Mouse (Mus musculus) liver, embryonic 16.5 days (tissue): ENCODE data around the gene Gm20661. TPM values are rescaled to one million over a fixed set of nuclear protein-coding genes. Genes with fewer than 3 reads are reported as not detected.

Source experiments
- ATAC-seq: fragments of 200-750 bp; cut with Nextera tagmentation; 2 replicates; pipeline ENCODE4 v1.8.0; 2017; ENCODE audit warnings: low read depth, mild to moderate bottlenecking, moderate number of reproducible peaks, moderate library complexity
- H3K27ac ChIP-seq: fragments of 300-500 bp; sonication (generic); 2 replicates; pipeline ENCODE4 v1.5.1; 2014; ENCODE audit warnings: mild to moderate bottlenecking, low read length
- H3K27me3 ChIP-seq: fragments of 300-500 bp; sonication (generic); 2 replicates; pipeline ENCODE4 v1.6.1; 2014; ENCODE audit warnings: low read depth, low read length, mixed read lengths; ENCODE audit not compliant: control insufficient read depth, insufficient read depth
- H3K36me3 ChIP-seq: fragments of 300-500 bp; sonication (generic); 2 replicates; pipeline ENCODE4 v1.6.1; 2014; ENCODE audit warnings: mild to moderate bottlenecking; ENCODE audit not compliant: control insufficient read depth, insufficient read depth
- H3K4me1 ChIP-seq: fragments of 300-500 bp; sonication (generic); 2 replicates; pipeline ENCODE4 v1.6.1; 2014; ENCODE audit warnings: low read depth, low read length, mixed read lengths; ENCODE audit not compliant: control insufficient read depth
- H3K4me2 ChIP-seq: fragments of 300-500 bp; sonication (generic); 2 replicates; pipeline ENCODE4 v1.6.1; 2014; ENCODE audit warnings: low read depth, low read length, mixed read lengths
- H3K4me3 ChIP-seq: fragments of 300-500 bp; sonication (generic); 2 replicates; pipeline ENCODE4 v1.5.1; 2014; ENCODE audit warnings: low read depth, mild to moderate bottlenecking, low read length
- H3K9ac ChIP-seq: fragments of 300-500 bp; sonication (generic); 2 replicates; pipeline ENCODE4 v1.6.1; 2014; ENCODE audit warnings: low read depth, low read length
- H3K9me3 ChIP-seq: fragments of 300-500 bp; sonication (generic); replicated peaks from 2 replicates; pipeline ENCODE4 v1.6.1; 2016; ENCODE audit warnings: low read length; ENCODE audit not compliant: control insufficient read depth
- WGBS: fragments of 180-500 bp; shearing (Covaris S2); extraction: QIAGEN DNeasy Blood & Tissue Kit; methylation state at CpG from one replicate; pipeline ENCODE4 v1.1.7; 2014; ENCODE audit not compliant: insufficient replicate concordance; 5-methylcytosine and 5-hydroxymethylcytosine counted together
- polyA plus RNA-seq: library from polyadenylated mRNA; unstranded; fragments of >200 nt; fragmentation: Nextera tagmentation; extraction: Ambion mirVana; gene quantifications from 2 replicates; pipeline ENCODE4 v1.2.1, GENCODE M21; 2015

Gene Gm20661
- polyA plus RNA-seq, 1 experiment from 2014 or later: 0.41 TPM

GRCm38 (mm10) chr9:107949922-107950235 is 33.0 kb upstream of the Gm20661 start, which contains the start of gene Traip:
Traip (plus strand) TSS chr9:107950136.
- Histone ChIP-seq H3K36me3 (no peaks in the 10 kb centered on the region), H3K4me1 (peaks cover 24% of the 10 kb centered on the region), H3K9me3 (no peaks in the 10 kb centered on the region), H3K4me3 (peak within 1 kb of the TSS; percentile 78), H3K27ac (peak within 1 kb of the TSS; percentile 59), H3K27me3 (no peaks in the 10 kb centered on the region), H3K9ac (peak within 1 kb of the TSS; percentile 70), H3K4me2 (peak within 1 kb of the TSS; percentile 69)
- no peak for ATAC-seq
- WGBS: 79% methylated on average over 10 of the region's 10 CpGs

GRCm38 (mm10) chr9:107950460-107951355 is 32.1 kb upstream of the Gm20661 start:
- H3K27me3 ChIP-seq: no peaks in the 10 kb centered on the region

GRCm38 (mm10) chr9:107955613-107956289 is 27.1 kb upstream of the Gm20661 start:
- Histone ChIP-seq H3K36me3 (peaks cover 29% of the 10 kb centered on the region), H3K4me1 (peaks cover 16% of the 10 kb centered on the region), H3K9me3 (no peaks in the 10 kb centered on the region), H3K4me3 (no peak overlapping the region), H3K27ac (no peak overlapping the region), H3K4me2 (no peak overlapping the region), H3K9ac (no peak overlapping the region), H3K27me3 (no peaks in the 10 kb centered on the region)
- 82% methylated on average over 6 of the region's 6 CpGs for WGBS
- no peak for ATAC-seq

More at GRCm38 (mm10) chr9:107950460-107951355, 32.1 kb upstream of the Gm20661 start:
- peak overlapping the region; percentile 78 for H3K4me3 ChIP-seq
- peak; percentile 94 for ATAC-seq
- peak overlapping the region; percentile 59 for H3K27ac ChIP-seq
- peaks cover 24% of the 10 kb centered on the region for H3K4me1 ChIP-seq
- no peaks in the 10 kb centered on the region for H3K9me3 ChIP-seq
- 13% methylated on average over 45 of the region's 45 CpGs for WGBS
- peak overlapping the region; percentile 70 for H3K9ac ChIP-seq
- H3K4me2 ChIP-seq: peak overlapping the region; percentile 69
- no peaks in the 10 kb centered on the region for H3K36me3 ChIP-seq

- WGBS: 66% methylated on average over 6 of the region's 6 CpGs
- ATAC-seq: no peak
- H3K27me3 ChIP-seq: no peaks in the 10 kb centered on the region
- H3K36me3 ChIP-seq: peaks cover 37% of the 10 kb centered on the region
- H3K4me1 ChIP-seq: peaks cover 8% of the 10 kb centered on the region
- no peak overlapping the region for H3K27ac ChIP-seq
- no peaks in the 10 kb centered on the region for H3K9me3 ChIP-seq
- no peak overlapping the region for H3K4me3 ChIP-seq
- H3K9ac ChIP-seq: no peak overlapping the region
- H3K4me2 ChIP-seq: no peak overlapping the region
These were observed 25.7 kb upstream of the Gm20661 start for GRCm38 (mm10) chr9:107957141-107957540.

- Histone ChIP-seq H3K27ac (no peak overlapping the region), H3K4me2 (no peak overlapping the region), H3K9ac (no peak overlapping the region), H3K36me3 (peaks cover 43% of the 10 kb centered on the region), H3K9me3 (no peaks in the 10 kb centered on the region), H3K27me3 (no peaks in the 10 kb centered on the region), H3K4me1 (peaks cover 5% of the 10 kb centered on the region), H3K4me3 (no peak overlapping the region)
- ATAC-seq: no peak
- WGBS: 79% methylated on average over 6 of the region's 6 CpGs
These were observed 23.0 kb upstream of the Gm20661 start for GRCm38 (mm10) chr9:107959896-107960295.

- no peak for ATAC-seq
- 59% methylated on average over 4 of the region's 4 CpGs for WGBS
- no peaks in the 10 kb centered on the region for H3K9me3 ChIP-seq
- peaks cover 5% of the 10 kb centered on the region for H3K4me1 ChIP-seq
- no peaks in the 10 kb centered on the region for H3K27me3 ChIP-seq
- no peak overlapping the region for H3K4me2 ChIP-seq
- H3K27ac ChIP-seq: no peak overlapping the region
- H3K9ac ChIP-seq: no peak overlapping the region
- H3K4me3 ChIP-seq: no peak overlapping the region
- peaks cover 43% of the 10 kb centered on the region for H3K36me3 ChIP-seq
These were observed 21.9 kb upstream of the Gm20661 start for GRCm38 (mm10) chr9:107960928-107961327.

- Histone ChIP-seq H3K4me2 (no peak overlapping the region), H3K9me3 (no peaks in the 10 kb centered on the region), H3K36me3 (peaks cover 43% of the 10 kb centered on the region), H3K27me3 (no peaks in the 10 kb centered on the region), H3K4me3 (no peak overlapping the region), H3K27ac (no peak overlapping the region), H3K4me1 (peaks cover 5% of the 10 kb centered on the region), H3K9ac (no peak overlapping the region)
- ATAC-seq: no peak
- 84% methylated on average over 10 of the region's 10 CpGs for WGBS
These were observed 21.5 kb upstream of the Gm20661 start for GRCm38 (mm10) chr9:107961351-107961762.

- H3K4me1 ChIP-seq: peaks cover 5% of the 10 kb centered on the region
- H3K36me3 ChIP-seq: peaks cover 40% of the 10 kb centered on the region
- no peak overlapping the region for H3K9ac ChIP-seq
- H3K9me3 ChIP-seq: no peaks in the 10 kb centered on the region
- H3K27me3 ChIP-seq: no peaks in the 10 kb centered on the region
- H3K4me3 ChIP-seq: no peak overlapping the region
- no peak overlapping the region for H3K27ac ChIP-seq
- H3K4me2 ChIP-seq: no peak overlapping the region
- 58% methylated on average over 5 of the region's 5 CpGs for WGBS
- no peak for ATAC-seq
These were observed 21.0 kb upstream of the Gm20661 start for GRCm38 (mm10) chr9:107961881-107962280.

- Histone ChIP-seq H3K36me3 (peaks cover 32% of the 10 kb centered on the region), H3K9me3 (no peaks in the 10 kb centered on the region), H3K4me2 (no peak overlapping the region), H3K27me3 (no peaks in the 10 kb centered on the region), H3K27ac (no peak overlapping the region), H3K4me3 (no peak overlapping the region), H3K4me1 (peaks cover 5% of the 10 kb centered on the region), H3K9ac (no peak overlapping the region)
- 89% methylated on average over 9 of the region's 9 CpGs for WGBS
- no peak for ATAC-seq
These were observed 19.9 kb upstream of the Gm20661 start for GRCm38 (mm10) chr9:107962916-107963315.
